Mouse (Mus musculus) testis, adult 2 months (tissue): ENCODE measurements around the gene Apobec2. TPM values are rescaled to one million over a fixed set of nuclear protein-coding genes. Genes with fewer than 3 reads are reported as not detected.
A peak's percentile ranks its signal among the peaks of the same experiment; 100 is the strongest.

Source experiments
- H3K27ac ChIP-seq: fragments of 200-500 bp; 2 replicates; pipeline ENCODE4 v1.5.1; 2012; ENCODE audit warnings: low read depth, low read length; ENCODE audit not compliant: control insufficient read depth, insufficient read depth
- H3K27me3 ChIP-seq: fragments of 200-500 bp; 2 replicates; pipeline ENCODE4 v1.6.1; 2012; ENCODE audit warnings: mild to moderate bottlenecking, low read length, moderate library complexity; ENCODE audit not compliant: control insufficient read depth, insufficient read depth
- H3K36me3 ChIP-seq: fragments of 200-500 bp; 2 replicates; pipeline ENCODE4 v1.6.1; 2012; ENCODE audit warnings: mild to moderate bottlenecking, low read length; ENCODE audit not compliant: control insufficient read depth, insufficient read depth
- H3K4me1 ChIP-seq: fragments of 200-500 bp; 2 replicates; pipeline ENCODE4 v1.6.1; 2012; ENCODE audit warnings: low read length; ENCODE audit not compliant: control insufficient read depth, insufficient read depth
- H3K4me3 ChIP-seq: fragments of 200-500 bp; 2 replicates; pipeline ENCODE4 v1.5.1; 2012; ENCODE audit warnings: low read depth, mild to moderate bottlenecking, low read length, moderate library complexity, mixed read lengths; ENCODE audit not compliant: control insufficient read depth
- CTCF ChIP-seq: fragments of 200-500 bp; IDR thresholded peaks from 2 replicates; pipeline ENCODE4 v1.5.1; 2012; ENCODE audit warnings: low read depth, mild to moderate bottlenecking, inconsistent platforms, low read length, moderate library complexity; ENCODE audit not compliant: control insufficient read depth, insufficient read depth, insufficient replicate concordance
- POLR2A ChIP-seq: fragments of 200-500 bp; IDR thresholded peaks from 2 replicates; pipeline ENCODE4 v1.6.1; 2012; ENCODE audit warnings: low read depth, mild to moderate bottlenecking, inconsistent platforms, low read length, moderate library complexity; ENCODE audit not compliant: control insufficient read depth
- polyA plus RNA-seq: library from polyadenylated mRNA; depleted of rRNA; stranded (reverse); fragments of >200 nt; gene quantifications from 2 replicates; pipeline ENCODE4 v1.2.3, GENCODE M21; 2012

Apobec2 gene
- polyA plus RNA-seq, 1 experiment = 0.41 TPM

GRCm38 (mm10) chr17:48425823-48426612 is 6.7 kb downstream of the Apobec2 start:
- Histone ChIP-seq H3K4me3 (no peak overlapping the region), H3K27me3 (no peaks in the 10 kb centered on the region), H3K36me3 (no peaks in the 10 kb centered on the region), H3K4me1 (peaks cover 5% of the 10 kb centered on the region; the same call in 1 of the 2 replicates), H3K27ac (no peak overlapping the region)
- no peak for TF ChIP-seq POLR2A
- TF ChIP-seq CTCF = no peak

- Histone ChIP-seq H3K36me3 (no peaks in the 10 kb centered on the region), H3K4me3 (no peak overlapping the region), H3K27ac (no peak overlapping the region), H3K4me1 (peaks cover 5% of the 10 kb centered on the region; the same call in 1 of the 2 replicates), H3K27me3 (no peaks in the 10 kb centered on the region)
- no peak for TF ChIP-seq POLR2A
- no peak for TF ChIP-seq CTCF
These were observed 8.5 kb downstream of the Apobec2 start for GRCm38 (mm10) chr17:48424237-48424636.

GRCm38 (mm10) chr17:48419571-48419970 is 13.2 kb downstream of the Apobec2 start:
- Histone ChIP-seq H3K27ac (no peak overlapping the region), H3K36me3 (peaks cover 4% of the 10 kb centered on the region), H3K4me1 (peaks cover 5% of the 10 kb centered on the region; the same call in 1 of the 2 replicates), H3K4me3 (no peak overlapping the region), H3K27me3 (no peaks in the 10 kb centered on the region)
- no peak for TF ChIP-seq CTCF
- no peak for TF ChIP-seq POLR2A

- Histone ChIP-seq H3K36me3 (peaks cover 5% of the 10 kb centered on the region), H3K27me3 (no peaks in the 10 kb centered on the region)
- TF ChIP-seq CTCF (no peak), POLR2A (no peak)
These were observed 13.9 kb downstream of the Apobec2 start for GRCm38 (mm10) chr17:48418781-48419180.

DNA sequence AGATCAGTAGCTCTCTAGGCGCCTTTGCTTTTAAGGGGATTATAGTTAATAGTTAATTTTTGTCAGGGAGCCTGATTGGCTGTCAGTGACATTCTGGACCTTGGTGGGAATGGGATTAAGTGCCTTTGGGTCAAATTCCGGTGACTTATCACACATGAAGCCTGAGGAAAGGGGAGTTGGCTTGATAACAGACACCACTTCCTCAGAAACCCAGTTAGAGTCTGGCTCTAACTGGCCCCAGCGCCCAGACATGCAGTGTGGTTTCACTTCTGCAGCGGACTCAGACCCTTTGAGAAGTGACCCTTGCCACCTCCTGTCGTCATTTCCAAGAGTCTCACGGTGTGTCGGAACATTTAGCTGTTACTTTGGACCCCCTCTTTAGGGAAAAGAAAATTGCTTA is 14.6 kb downstream of the Apobec2 start:
- Histone ChIP-seq H3K4me1 (peaks cover 3% of the 10 kb centered on the region; the same call in 1 of the 2 replicates), H3K4me3 (peak overlapping the region; percentile 37), H3K36me3 (peaks cover 5% of the 10 kb centered on the region), H3K27me3 (no peaks in the 10 kb centered on the region), H3K27ac (no peak overlapping the region)
- TF ChIP-seq POLR2A (no peak), CTCF (no peak)

More at GRCm38 (mm10) chr17:48418781-48419180, 13.9 kb downstream of the Apobec2 start:
- no peak overlapping the region for H3K27ac ChIP-seq
- H3K4me3 ChIP-seq = peak overlapping the region; percentile 37; the same call in 1 of the 2 replicates
- H3K4me1 ChIP-seq = peaks cover 5% of the 10 kb centered on the region; the same call in 1 of the 2 replicates

- no peaks in the 10 kb centered on the region for H3K4me1 ChIP-seq
- peak overlapping the region; percentile 57 for H3K4me3 ChIP-seq
- no peaks in the 10 kb centered on the region for H3K27me3 ChIP-seq
- H3K27ac ChIP-seq = peak overlapping the region; percentile 22; the same call in 1 of the 2 replicates
- peaks cover 5% of the 10 kb centered on the region for H3K36me3 ChIP-seq
- TF ChIP-seq POLR2A (no peak), CTCF (no peak)
These were observed 15.2 kb downstream of the Apobec2 start for GRCm38 (mm10) chr17:48417521-48417920.

GRCm38 (mm10) chr17:48416425-48417195 is 16.1 kb downstream of the Apobec2 start:
- peaks cover 5% of the 10 kb centered on the region for H3K36me3 ChIP-seq

More at GRCm38 (mm10) chr17:48416425-48417195, 16.1 kb downstream of the Apobec2 start:
- Histone ChIP-seq H3K27me3 (no peaks in the 10 kb centered on the region), H3K27ac (no peak overlapping the region; the same call in 1 of the 2 replicates), H3K4me3 (peak overlapping the region; percentile 3), H3K4me1 (no peaks in the 10 kb centered on the region)
- TF ChIP-seq POLR2A (no peak), CTCF (no peak)
